Mouse (Mus musculus) heart, postnatal 0 days (tissue): ENCODE measurements around the gene Atp13a5. TPM values are rescaled to one million over a fixed set of nuclear protein-coding genes. Genes with fewer than 3 reads are reported as not detected.

Source experiments
- ATAC-seq: fragments of 200-750 bp; cut with Nextera tagmentation; 2 replicates; pipeline ENCODE4 v1.8.0; 2017; ENCODE audit warnings: low read depth, moderate number of reproducible peaks, moderate library complexity; ENCODE audit not compliant: insufficient read depth
- DNase-seq: peaks from one replicate; pipeline ENCODE4 v3.0.0-alpha.2; 2016; ENCODE audit warnings: low spot score
- H3K27ac ChIP-seq: fragments of 300-500 bp; sonication (generic); 2 replicates; pipeline ENCODE4 v1.5.1; 2014; ENCODE audit warnings: low read depth, mild to moderate bottlenecking
- H3K27me3 ChIP-seq: fragments of 300-500 bp; sonication (generic); 2 replicates; pipeline ENCODE4 v1.6.1; 2014; ENCODE audit warnings: low read length, mixed read lengths; ENCODE audit not compliant: control insufficient read depth, insufficient read depth
- H3K36me3 ChIP-seq: fragments of 300-500 bp; sonication (generic); replicated peaks from 2 replicates; pipeline ENCODE4 v1.6.1; 2014; ENCODE audit warnings: low read length, mixed read lengths; ENCODE audit not compliant: control insufficient read depth, insufficient read depth
- H3K4me1 ChIP-seq: fragments of 300-500 bp; sonication (generic); 2 replicates; pipeline ENCODE4 v1.6.1; 2014; ENCODE audit warnings: antibody characterized with exemption; ENCODE audit not compliant: control insufficient read depth, insufficient read depth
- H3K4me2 ChIP-seq: fragments of 300-500 bp; sonication (generic); 2 replicates; pipeline ENCODE4 v1.6.1; 2014; ENCODE audit warnings: low read depth, mild to moderate bottlenecking, low read length, moderate library complexity
- H3K4me3 ChIP-seq: fragments of 300-500 bp; sonication (generic); 2 replicates; pipeline ENCODE4 v1.5.1; 2014; ENCODE audit warnings: low read depth, low read length
- H3K9ac ChIP-seq: fragments of 300-500 bp; sonication (generic); replicated peaks from 2 replicates; pipeline ENCODE4 v1.6.1; 2014; ENCODE audit warnings: low read depth, low read length, mixed read lengths
- H3K9me3 ChIP-seq: fragments of 300-500 bp; sonication (generic); replicated peaks from 2 replicates; pipeline ENCODE4 v1.6.1; 2016; ENCODE audit warnings: low read length; ENCODE audit not compliant: control insufficient read depth
- CTCF ChIP-seq: IDR thresholded peaks from 2 replicates; pipeline ENCODE4 v1.5.1; 2016; ENCODE audit warnings: antibody characterized with exemption, control low read depth, low read depth
- EP300 ChIP-seq: IDR thresholded peaks from 2 replicates; pipeline ENCODE4 v1.6.1; 2016; ENCODE audit warnings: antibody characterized with exemption, low read depth
- WGBS: fragments of 180-500 bp; shearing (Covaris S2); extraction: QIAGEN DNeasy Blood & Tissue Kit; methylation state at CpG from one replicate; pipeline ENCODE4 v1.1.7; 2014; 5-methylcytosine and 5-hydroxymethylcytosine counted together
- polyA plus RNA-seq: library from polyadenylated mRNA; unstranded; fragments of >200 nt; fragmentation: Nextera tagmentation; extraction: Ambion mirVana; gene quantifications from 2 replicates; pipeline ENCODE4 v1.2.1, GENCODE M21; 2015
- total RNA-seq: library from RNA; depleted of rRNA; stranded (reverse); fragments of >200 nt; gene quantifications from 2 replicates; pipeline ENCODE4 v1.2.3, GENCODE M21; 2014; ENCODE audit warnings: low replicate concordance

The Atp13a5 gene
- total and polyA plus RNA-seq, 2 experiments from 2014 or later: not detected

DNA sequence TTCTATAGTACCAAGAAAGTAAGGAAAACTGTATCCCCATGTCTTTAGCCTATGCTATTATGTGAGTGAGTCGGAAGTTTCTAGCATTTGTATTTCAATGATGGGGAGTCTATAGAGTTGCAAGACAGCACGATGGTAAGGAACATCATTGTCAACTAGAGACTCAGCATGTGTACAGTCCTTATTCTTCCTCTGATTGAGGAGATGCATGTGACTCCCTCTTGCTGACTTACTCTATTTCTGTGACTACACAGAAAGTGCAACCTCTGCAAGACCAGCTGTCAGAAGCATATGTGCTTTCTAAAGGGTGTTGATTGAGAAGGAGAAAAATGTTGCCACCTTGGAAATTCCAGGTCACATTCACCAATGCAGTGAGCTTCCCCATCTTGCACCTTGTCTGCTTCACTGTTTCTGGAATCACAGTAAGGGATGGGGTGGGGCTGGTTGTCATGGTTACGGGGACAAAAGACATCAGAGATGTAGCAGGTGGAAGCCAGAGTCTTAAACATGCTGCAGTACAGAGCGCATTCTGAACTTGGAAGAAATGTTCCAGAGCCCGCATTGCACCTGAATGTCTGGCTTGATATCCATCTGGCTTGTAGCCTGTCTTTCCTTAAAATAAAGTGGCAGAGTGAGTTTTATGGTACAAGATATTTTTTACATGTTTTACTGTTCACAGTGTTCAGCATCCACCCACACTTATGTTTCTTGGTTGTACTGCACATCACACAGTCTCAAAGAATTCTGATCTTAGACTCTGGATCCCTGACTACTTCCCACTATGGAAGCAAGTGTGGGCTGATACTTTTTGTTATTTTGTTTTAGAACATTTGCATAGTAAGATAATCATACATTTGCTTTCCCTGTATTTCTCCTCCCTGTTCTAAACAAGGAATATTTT, 161.9 kb downstream of the Atp13a5 start:
- no peaks in the 10 kb centered on the region for H3K36me3 ChIP-seq
- 81% methylated on average over 5 of the region's 5 CpGs for WGBS
- TF ChIP-seq CTCF (no peak), EP300 (no peak)
- no peak overlapping the region for H3K27ac ChIP-seq
- no peak overlapping the region for H3K9ac ChIP-seq
- ATAC-seq (no peak), DNase-seq (no peak)
- H3K27me3 ChIP-seq: no peaks in the 10 kb centered on the region
- H3K4me2 ChIP-seq: no peak overlapping the region
- H3K4me3 ChIP-seq: no peak overlapping the region
- no peaks in the 10 kb centered on the region for H3K4me1 ChIP-seq
- H3K9me3 ChIP-seq: no peaks in the 10 kb centered on the region

DNA sequence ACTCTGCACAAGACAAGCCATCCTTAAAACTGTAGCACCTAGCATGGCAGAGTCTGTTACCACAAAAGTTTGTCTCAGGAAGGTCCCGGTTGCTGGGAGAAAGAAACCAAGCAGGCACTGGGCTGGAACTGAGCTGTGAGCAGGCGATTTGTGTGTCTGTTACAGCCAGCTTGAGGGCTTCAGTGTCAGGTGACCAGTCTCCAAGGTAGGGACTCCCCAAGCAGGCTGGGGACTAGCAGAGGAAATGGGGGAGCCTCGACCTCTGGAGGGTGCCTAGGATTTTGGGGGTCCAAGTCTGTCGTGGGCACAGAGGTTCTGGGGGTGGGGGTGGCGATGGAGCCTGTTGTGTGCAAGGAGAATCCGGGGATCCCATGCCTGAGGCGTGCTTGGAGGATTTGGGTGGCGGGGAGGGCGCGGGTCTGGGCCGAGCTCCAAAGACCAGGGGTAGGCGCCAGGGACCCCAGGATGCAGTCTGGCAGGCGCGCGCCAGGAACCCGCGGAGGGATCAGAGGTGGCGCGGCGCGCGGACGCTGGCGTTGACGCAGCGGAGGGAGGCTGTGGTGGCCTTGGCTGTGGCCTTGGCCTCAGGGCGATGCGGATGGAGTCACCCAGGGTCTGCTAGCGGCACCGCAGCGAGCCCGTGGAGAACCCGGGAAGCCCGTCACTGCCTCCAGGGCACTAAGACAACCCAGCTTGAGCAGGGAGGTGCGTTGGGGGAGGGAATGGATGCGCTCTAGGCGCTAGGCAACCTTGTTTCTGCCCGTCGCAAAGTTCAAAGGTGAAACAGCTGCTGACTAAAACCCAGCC, 168.7 kb downstream of the Atp13a5 start, which contains the start of gene Hrasls:
Hrasls (plus strand) TSS at position 91 of the 807 bp plus-strand sequence.
- Histone ChIP-seq H3K4me2 (peak within 1 kb of the TSS; percentile 69), H3K4me1 (0 out of 2 replicates have a peak, but pooled peaks cover 3% of the 10 kb centered on the region), H3K9ac (peak within 1 kb of the TSS; percentile 46), H3K27me3 (peaks cover 15% of the 10 kb centered on the region), H3K36me3 (no peaks in the 10 kb centered on the region), H3K9me3 (no peaks in the 10 kb centered on the region), H3K4me3 (peak within 1 kb of the TSS; percentile 43), H3K27ac (no peak within 1 kb of the TSS)
- ATAC-seq (peak; percentile 75), DNase-seq (peak; percentile 17)
- TF ChIP-seq CTCF (no peak), EP300 (no peak)
- 2% methylated on average over 39 of the region's 39 CpGs for WGBS

DNA sequence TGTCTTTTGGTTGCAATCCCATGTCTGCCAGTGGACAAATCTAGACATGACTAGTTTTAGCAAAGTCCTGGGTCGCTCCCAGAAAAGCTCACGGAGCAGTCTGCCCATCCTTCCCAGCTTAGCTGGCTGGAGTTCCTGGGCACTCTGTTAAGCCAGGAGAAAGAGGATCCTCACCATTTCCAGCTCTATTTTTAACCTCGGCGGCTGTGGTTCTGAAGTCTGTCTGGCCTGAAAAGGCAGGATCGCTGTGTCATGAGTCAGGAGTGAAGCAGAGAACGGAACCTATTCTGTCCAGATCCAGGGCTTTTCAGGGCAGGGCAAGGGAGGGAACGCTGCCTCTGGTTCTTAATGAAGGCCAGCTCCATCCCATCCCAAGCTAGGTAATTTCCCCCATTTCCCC, 169.7 kb downstream of the Atp13a5 start:
- TF ChIP-seq EP300 (no peak), CTCF (no peak)
- 30% methylated on average over 7 of the region's 7 CpGs for WGBS
- Histone ChIP-seq H3K36me3 (no peaks in the 10 kb centered on the region), H3K4me1 (0 out of 2 replicates have a peak, but pooled peaks cover 3% of the 10 kb centered on the region), H3K4me2 (peak overlapping the region; percentile 39), H3K27me3 (peaks cover 15% of the 10 kb centered on the region), H3K4me3 (no peak overlapping the region), H3K9me3 (no peaks in the 10 kb centered on the region), H3K27ac (no peak overlapping the region), H3K9ac (no peak overlapping the region)
- DNase-seq: peak; percentile 25
- 0 out of 2 replicates have a peak, but pooled peaks have one; percentile 17 for ATAC-seq

DNA sequence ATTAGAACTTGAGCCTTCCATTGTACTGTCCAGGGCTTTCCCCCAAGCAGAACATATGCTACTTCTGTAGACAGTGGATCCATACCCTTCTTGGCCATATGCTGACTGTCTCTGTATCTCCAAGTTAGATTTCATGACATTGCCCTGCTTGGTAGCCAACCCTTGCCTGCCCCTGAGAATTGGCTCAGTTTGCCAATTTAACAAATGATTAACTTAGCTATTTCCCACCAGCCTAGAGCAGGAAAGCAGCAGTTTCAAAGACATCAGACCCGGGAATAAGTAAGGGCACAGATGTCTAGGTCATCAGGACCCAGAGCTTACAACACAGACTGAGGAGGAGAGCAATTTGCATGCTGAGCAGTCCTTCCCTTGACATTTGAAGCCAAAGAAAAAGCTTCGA, 173.0 kb downstream of the Atp13a5 start:
- Histone ChIP-seq H3K4me3 (no peak overlapping the region), H3K9ac (no peak overlapping the region), H3K4me2 (no peak overlapping the region), H3K27ac (no peak overlapping the region), H3K4me1 (0 out of 2 replicates have a peak, but pooled peaks cover 3% of the 10 kb centered on the region), H3K9me3 (no peaks in the 10 kb centered on the region), H3K36me3 (no peaks in the 10 kb centered on the region), H3K27me3 (peaks cover 5% of the 10 kb centered on the region)
- WGBS: 59% methylated on average over 2 of the region's 2 CpGs
- ATAC-seq: no peak
- TF ChIP-seq EP300: no peak
- TF ChIP-seq CTCF: no peak
- no peak for DNase-seq

DNA sequence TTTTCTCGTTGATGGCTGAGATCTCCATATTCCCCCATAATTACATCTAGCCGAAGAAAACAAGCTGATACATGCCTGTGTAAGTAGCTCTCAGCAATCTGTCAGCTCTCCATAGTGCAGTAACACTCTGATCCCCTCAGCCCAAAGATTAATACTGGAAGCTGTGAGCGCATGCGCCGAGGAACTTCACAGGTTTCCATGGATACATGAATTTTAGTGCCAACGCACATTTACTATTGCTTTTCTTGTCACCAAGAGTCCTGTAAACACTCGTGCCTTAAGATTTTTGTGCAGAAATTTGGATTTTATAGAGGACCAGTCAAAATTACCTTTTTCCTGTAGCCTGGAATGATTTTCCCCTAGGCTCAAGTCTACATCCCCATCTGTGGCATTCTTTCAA, 173.7 kb downstream of the Atp13a5 start:
- H3K4me2 ChIP-seq: no peak overlapping the region
- 69% methylated on average over 7 of the region's 7 CpGs for WGBS
- no peaks in the 10 kb centered on the region for H3K36me3 ChIP-seq
- no peak overlapping the region for H3K9ac ChIP-seq
- ATAC-seq: no peak
- DNase-seq: no peak
- H3K4me1 ChIP-seq: 0 out of 2 replicates have a peak, but pooled peaks cover 3% of the 10 kb centered on the region
- no peak overlapping the region for H3K4me3 ChIP-seq
- 0 out of 2 replicates have a peak, but pooled peaks cover 4% of the 10 kb centered on the region for H3K27me3 ChIP-seq
- no peak overlapping the region for H3K27ac ChIP-seq
- H3K9me3 ChIP-seq: no peaks in the 10 kb centered on the region
- TF ChIP-seq EP300 (no peak), CTCF (no peak)
